Mouse (Mus musculus) activated CD4-positive, CD25-positive, alpha-beta regulatory T cell, adult 4 months (primary cell): ENCODE results near the gene Dnajc19. TPM values are rescaled to one million over a fixed set of nuclear protein-coding genes. Genes with fewer than 3 reads are reported as not detected.

ENCODE experiments used
- ATAC-seq: one replicate; pipeline ENCODE4 v1.8.0; 2017
- polyA plus RNA-seq, 2 experiments: library from polyadenylated mRNA; unstranded; fragments of 100-300 nt; shearing (Covaris generic); gene quantifications; one replicate each; pipeline ENCODE4 v1.2.1; 2017

The Dnajc19 gene
- polyA plus RNA-seq, 2 experiments from 2014 or later: 130 to 163 TPM

DNA sequence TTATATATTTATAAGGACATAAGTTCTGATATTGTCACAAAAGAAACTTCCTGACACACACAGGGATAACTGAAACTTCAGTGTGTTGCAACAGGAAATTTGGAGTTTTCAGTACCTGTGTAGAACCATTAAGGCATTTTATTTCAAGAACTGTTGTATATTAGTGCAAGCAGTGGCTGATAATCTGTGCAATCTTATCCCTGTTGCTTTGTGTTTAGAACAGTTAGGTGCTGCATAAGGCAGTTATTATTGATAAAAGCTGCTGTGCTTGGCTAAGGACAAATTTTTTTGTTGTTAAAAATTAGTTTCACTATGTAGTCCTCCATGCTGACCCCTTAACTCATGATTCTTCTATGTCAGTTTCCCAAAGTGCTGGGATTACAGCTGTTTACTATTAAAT is 52.2 kb downstream of the Dnajc19 start:
- ATAC-seq: no peak

DNA sequence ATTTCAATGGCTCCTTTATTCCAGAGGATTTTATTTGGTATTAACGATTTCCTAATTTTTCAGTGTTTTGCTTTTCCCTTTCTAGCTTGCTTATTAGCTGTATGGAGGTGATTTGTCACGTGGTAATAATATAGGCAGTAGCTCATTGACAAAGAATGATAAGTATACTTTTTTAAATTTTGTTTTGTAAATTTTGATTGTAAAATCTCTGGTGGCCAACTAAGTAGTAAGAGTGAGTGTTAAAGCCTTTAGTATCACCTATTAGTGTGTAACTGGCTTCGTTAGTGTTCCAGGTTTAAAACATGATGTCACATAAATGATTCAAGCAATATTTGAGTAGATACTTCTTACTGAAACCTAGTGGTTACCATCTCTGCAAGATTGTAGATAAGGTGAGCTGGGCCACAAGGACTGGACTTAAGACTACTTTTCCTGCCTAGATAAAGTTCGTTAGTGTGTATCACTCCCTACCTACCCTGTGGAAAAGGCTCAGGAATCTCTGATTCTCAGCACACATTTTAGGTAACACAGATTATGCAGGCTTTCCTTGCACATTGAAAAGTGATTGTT is 59.8 kb downstream of the Dnajc19 start:
- ATAC-seq: no peak

DNA sequence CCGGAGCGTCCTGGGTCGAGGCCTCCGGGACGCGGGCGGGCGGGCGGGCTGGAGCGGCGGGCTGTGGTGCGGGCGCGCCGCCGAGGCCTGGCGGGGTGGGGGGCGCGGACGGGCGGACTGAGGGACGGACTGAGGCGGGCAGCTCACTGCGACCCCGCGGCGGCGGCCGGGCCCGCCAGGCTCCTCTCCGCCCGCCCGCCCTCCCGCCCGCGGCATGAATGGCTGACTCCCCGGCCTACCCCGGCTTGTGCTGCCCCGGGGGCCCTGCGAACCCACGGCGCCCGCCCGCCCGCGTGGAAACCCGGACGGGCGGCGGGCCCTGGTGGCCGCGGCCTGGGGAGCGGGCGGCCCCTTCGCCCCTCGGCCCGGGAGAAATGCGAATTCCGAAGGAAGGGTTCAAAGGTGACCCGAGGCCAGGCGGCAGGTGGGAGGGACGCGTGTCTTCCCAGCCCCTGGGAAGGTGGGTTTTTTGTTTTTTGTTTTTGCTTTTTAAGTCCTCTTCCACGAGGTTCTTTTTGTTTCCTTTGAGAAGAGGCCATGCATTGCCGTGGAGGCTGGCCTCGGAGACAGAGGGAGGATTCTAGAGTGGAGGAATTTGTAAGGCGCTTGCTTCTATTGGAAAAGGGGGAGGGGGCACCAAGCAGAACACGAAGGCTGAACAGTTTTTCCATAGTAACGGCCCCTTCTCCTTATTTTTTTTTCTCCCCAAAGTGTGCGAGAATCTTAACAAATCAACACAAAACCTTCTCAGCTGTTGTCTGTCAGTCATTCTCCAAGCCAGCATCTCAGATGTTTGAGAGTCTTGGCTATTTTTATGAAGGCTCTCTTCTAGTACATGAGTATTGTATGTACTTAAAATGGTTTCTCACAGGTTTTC is 60.5 kb downstream of the Dnajc19 start:
- no peak for ATAC-seq

DNA sequence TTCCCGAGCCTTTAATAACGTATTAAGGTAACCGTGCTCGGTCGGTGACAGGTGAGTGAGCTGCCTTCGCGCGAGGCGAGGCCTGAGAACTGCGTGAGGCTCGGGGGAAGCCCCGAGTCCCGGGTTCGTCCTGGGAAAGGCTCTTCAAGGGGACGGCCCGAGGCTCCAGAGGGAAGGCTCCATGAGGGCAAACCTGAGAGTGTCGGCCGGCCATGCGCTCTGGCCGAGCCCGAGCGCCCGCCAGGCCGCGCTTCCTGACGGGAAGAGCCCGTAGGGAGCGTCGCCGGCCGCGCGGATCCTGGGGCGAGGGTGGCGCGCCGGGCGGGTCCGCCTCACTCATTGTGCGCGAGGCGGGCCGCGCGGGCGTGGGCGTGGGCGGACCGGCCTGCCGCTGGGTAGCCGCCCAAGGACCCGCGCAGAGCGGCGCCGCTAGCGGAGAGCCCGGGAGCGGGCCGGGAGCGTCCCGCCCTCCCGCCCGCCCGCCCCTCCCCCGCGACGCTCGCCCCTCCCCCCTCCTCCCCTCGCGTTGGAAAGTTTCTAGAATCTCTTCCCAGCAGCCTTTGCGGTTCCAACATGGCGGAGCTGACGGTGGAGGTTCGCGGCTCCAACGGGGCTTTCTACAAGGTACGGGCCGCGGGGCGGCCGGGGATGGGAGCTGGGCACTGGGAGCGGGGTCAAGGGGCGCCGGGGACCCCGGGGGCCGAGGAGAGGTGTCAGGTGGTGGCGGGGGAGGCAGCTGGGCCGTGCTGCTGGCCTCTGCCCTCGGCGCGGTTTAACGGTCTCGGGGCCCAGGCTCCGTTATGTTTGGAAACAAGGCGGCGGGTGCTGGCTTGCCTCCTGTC is 61.4 kb downstream of the Dnajc19 start, which contains the start of gene Fxr1:
Gene Fxr1, plus strand, starts transcription at position 404 of the 842 bp plus-strand sequence.
- ATAC-seq: peak; percentile 70

DNA sequence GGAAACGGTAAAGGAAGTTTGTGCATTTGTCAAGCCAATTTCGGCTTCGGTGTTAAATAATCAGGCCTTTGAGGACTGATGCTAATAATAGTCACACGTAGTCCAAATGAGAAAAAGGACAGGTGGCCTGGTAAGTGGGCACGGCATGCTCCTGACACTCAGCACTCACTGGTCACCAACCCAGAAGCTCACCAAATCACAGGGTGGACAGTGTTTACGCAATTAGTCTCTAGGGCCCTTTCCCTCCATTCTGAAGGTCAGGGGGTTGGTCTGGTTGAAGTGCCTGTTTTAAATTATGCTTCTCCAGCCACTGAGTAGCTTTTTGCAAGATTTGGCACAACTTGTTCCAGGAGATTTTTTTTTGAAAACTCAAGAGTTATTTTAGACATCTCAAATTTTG is 72.9 kb downstream of the Dnajc19 start:
- ATAC-seq: no peak

DNA sequence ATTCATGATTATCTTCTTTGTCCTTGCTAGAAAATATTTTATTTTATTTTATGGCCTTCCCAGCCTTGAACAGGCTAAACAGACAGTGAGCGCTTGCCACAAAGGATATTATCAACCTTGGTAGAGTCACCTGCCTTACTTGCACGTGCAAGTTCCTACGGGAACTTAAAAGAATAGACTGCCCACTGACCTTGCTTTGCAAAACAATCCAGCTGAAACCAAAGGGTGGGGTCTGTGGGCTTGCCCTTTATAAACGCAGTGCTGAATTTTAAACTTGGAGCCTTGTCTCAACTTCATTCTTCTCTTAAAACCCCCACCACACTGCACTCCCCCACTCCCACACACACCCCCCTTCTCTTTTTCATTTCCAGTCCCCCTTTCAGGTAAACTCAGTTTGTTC is 73.5 kb downstream of the Dnajc19 start:
- ATAC-seq: no peak

DNA sequence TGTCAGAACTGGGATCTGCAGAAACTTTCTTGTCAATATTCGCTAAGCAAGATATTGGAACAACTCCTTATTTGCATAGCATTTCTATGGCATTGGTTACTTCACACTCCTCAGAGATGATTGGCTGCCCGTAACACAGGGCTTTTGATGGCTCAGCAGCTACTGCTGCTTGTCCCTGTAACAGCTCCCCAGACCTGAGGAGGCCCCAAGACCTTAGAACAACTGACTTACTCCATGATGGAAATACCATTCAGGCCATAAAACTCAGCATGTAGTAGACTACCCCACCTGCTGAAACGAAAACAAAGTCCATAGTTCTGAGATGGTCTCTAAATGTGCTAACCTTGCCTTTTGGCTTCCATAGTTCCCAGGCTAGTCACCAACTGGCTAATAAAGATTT is 74.3 kb downstream of the Dnajc19 start:
- no peak for ATAC-seq

DNA sequence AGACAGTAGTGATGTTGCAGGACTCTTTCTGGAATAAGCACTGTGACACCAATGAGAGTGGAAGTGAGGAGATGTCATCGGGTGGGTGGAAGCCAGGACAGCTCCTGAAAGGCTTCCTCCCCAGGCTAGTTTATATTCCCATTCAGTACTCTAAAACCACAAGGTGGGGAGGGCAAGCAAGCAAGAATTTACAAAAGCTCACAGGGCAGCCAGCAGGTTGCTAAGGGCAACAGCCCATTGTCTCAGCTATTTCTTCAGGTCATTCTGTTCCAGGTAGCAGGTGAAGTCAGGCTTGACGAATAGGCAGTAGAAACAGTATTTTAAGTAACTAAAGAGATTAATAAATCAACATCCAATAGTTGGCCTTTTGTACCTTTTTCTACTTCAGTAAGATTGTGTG is 74.8 kb downstream of the Dnajc19 start:
- no peak for ATAC-seq

Other genes with a start within 250 kb of the Dnajc19 start
- gene Ccdc39, start 237.0 kb downstream of the Dnajc19 start, polyA plus RNA-seq: under 1 TPM in 1 of 2 experiments, not detected in 1; 0.82 TPM
- 10 to 100 TPM; 52.6 to 54.2 TPM for gene Fxr1, start 61.4 kb downstream of the Dnajc19 start, polyA plus RNA-seq